Mouse (Mus musculus): Measurements from ENCODE around the gene Abcb1a. TPM values are rescaled to one million over a fixed set of nuclear protein-coding genes. Genes with fewer than 3 reads are reported as not detected.

Gene Abcb1a
- polyA plus RNA-seq (2012; rRNA removed), result 0.60 and 0.74 TPM in 2 replicates
- 0.50 and 0.53 TPM in 2 replicates for polyA plus RNA-seq (2014; fragmentation: Nextera tagmentation; extraction: Ambion mirVana)

- WGBS (ENCODE audit: insufficient replicate concordance), result 7% methylated on average over 37 of the region's 37 CpGs
- no peak within 1 kb of the TSS for H3K9ac ChIP-seq (replicated peaks)
- TF ChIP-seq CTCF (IDR thresholded peaks at IDR 0.05; ENCODE audit: low read depth) (no peak), EP300 (IDR thresholded peaks at IDR 0.05; ENCODE audit: low read depth) (no peak)
- no peaks in the 10 kb centered on the region for H3K36me3 ChIP-seq (replicated peaks; ENCODE audit: control insufficient read depth, insufficient read depth, low read depth)
- DNase-seq (ENCODE audit: low read depth in 3 of 3, low spot score in 3 of 3) (peak in 2 of 3 experiments; percentile 9 to 17), ATAC-seq (ENCODE audit: insufficient read depth) (peak; percentile 60)
- no peaks in the 10 kb centered on the region for H3K27me3 ChIP-seq (ENCODE audit: control insufficient read depth, insufficient read depth, low read length)
- H3K27ac ChIP-seq, result no peak within 1 kb of the TSS
- H3K4me2 ChIP-seq (ENCODE audit: low read depth), result peak within 1 kb of the TSS; percentile 50
- H3K9me3 ChIP-seq (ENCODE audit: control insufficient read depth, low read length), result no peaks in the 10 kb centered on the region
- H3K4me1 ChIP-seq (replicated peaks; ENCODE audit: control insufficient read depth in 2 of 2, insufficient read depth in 2 of 2, low read length in 1 of 2), result no peaks in the 10 kb centered on the region
- peak within 1 kb of the TSS; percentile 36 to 51 for H3K4me3 ChIP-seq (ENCODE audit: insufficient read depth in 1 of 2, low read depth in 2 of 2, low read length in 2 of 2)
Measured at GRCm38 (mm10) chr5:8659911-8660737, at the start of gene Abcb1a. Gene Abcb1a (plus strand): TSS chr5:8660077.

- peak overlapping the region; percentile 62 to 64 for H3K4me3 ChIP-seq (ENCODE audit: insufficient read depth in 1 of 2, low read depth in 2 of 2, low read length in 2 of 2)
- no peaks in the 10 kb centered on the region for H3K4me1 ChIP-seq (replicated peaks; ENCODE audit: control insufficient read depth in 2 of 2, insufficient read depth in 2 of 2, low read length in 1 of 2)
- WGBS (ENCODE audit: insufficient replicate concordance), result 0% methylated on average over 44 of the region's 49 CpGs
- H3K36me3 ChIP-seq (replicated peaks; ENCODE audit: control insufficient read depth, insufficient read depth, low read depth), result no peaks in the 10 kb centered on the region
- H3K27me3 ChIP-seq (ENCODE audit: control insufficient read depth, insufficient read depth, low read length), result peaks cover 20% of the 10 kb centered on the region
- H3K9me3 ChIP-seq (ENCODE audit: control insufficient read depth, low read length), result no peaks in the 10 kb centered on the region
- ATAC-seq (ENCODE audit: insufficient read depth) (peak; percentile 38), DNase-seq (ENCODE audit: low read depth in 3 of 3, low spot score in 3 of 3) (no peak)
- H3K4me2 ChIP-seq (ENCODE audit: low read depth), result peak overlapping the region; percentile 82
- H3K9ac ChIP-seq (replicated peaks), result 0 out of 2 replicates have a peak overlapping the region, but pooled peaks have one; percentile 9
- no peak overlapping the region for H3K27ac ChIP-seq
- no peak for TF ChIP-seq EP300 (IDR thresholded peaks at IDR 0.05; ENCODE audit: low read depth)
- TF ChIP-seq CTCF (IDR thresholded peaks at IDR 0.05; ENCODE audit: low read depth), result no peak
Measured at GRCm38 (mm10) chr5:8622071-8622595, 37.7 kb upstream of the Abcb1a start.

- WGBS (ENCODE audit: insufficient replicate concordance), result 1% methylated on average over 74 of the region's 74 CpGs
- TF ChIP-seq EP300 (IDR thresholded peaks at IDR 0.05; ENCODE audit: low read depth) (no peak), CTCF (IDR thresholded peaks at IDR 0.05; ENCODE audit: low read depth) (no peak)
- Histone ChIP-seq H3K9me3 (ENCODE audit: control insufficient read depth, low read length) (no peaks in the 10 kb centered on the region), H3K4me1 (replicated peaks; ENCODE audit: control insufficient read depth in 2 of 2, insufficient read depth in 2 of 2, low read length in 1 of 2) (no peaks in the 10 kb centered on the region), H3K4me2 (ENCODE audit: low read depth) (peak within 1 kb of the TSS; percentile 82), H3K27me3 (ENCODE audit: control insufficient read depth, insufficient read depth, low read length) (peaks cover 20% of the 10 kb centered on the region), H3K36me3 (replicated peaks; ENCODE audit: control insufficient read depth, insufficient read depth, low read depth) (no peaks in the 10 kb centered on the region), H3K9ac (replicated peaks) (0 out of 2 replicates have a peak within 1 kb of the TSS, but pooled peaks have one; percentile 9), H3K4me3 (ENCODE audit: insufficient read depth in 1 of 2, low read depth in 2 of 2, low read length in 2 of 2) (peak within 1 kb of the TSS; percentile 62 to 64), H3K27ac (no peak within 1 kb of the TSS)
- DNase-seq (ENCODE audit: low read depth in 3 of 3, low spot score in 3 of 3) (peak; percentile 39 to 47 (median 41)), ATAC-seq (ENCODE audit: insufficient read depth) (peak; percentile 90)
Measured at GRCm38 (mm10) chr5:8622596-8623231, 37.2 kb upstream of the Abcb1a start, which contains the start of gene Rundc3b. Gene Rundc3b (minus strand): TSS chr5:8622952.

- Histone ChIP-seq H3K4me3 (ENCODE audit: insufficient read depth in 1 of 2, low read depth in 2 of 2, low read length in 2 of 2) (no peak overlapping the region), H3K9me3 (ENCODE audit: control insufficient read depth, low read length) (no peaks in the 10 kb centered on the region), H3K27ac (no peak overlapping the region), H3K4me1 (replicated peaks; ENCODE audit: control insufficient read depth in 2 of 2, insufficient read depth in 2 of 2, low read length in 1 of 2) (no peaks in the 10 kb centered on the region), H3K36me3 (replicated peaks; ENCODE audit: control insufficient read depth, insufficient read depth, low read depth) (no peaks in the 10 kb centered on the region), H3K4me2 (ENCODE audit: low read depth) (no peak overlapping the region), H3K9ac (replicated peaks) (no peak overlapping the region), H3K27me3 (ENCODE audit: control insufficient read depth, insufficient read depth, low read length) (no peaks in the 10 kb centered on the region)
- ATAC-seq (ENCODE audit: insufficient read depth) (no peak), DNase-seq (ENCODE audit: low read depth in 3 of 3, low spot score in 3 of 3) (no peak)
- TF ChIP-seq CTCF (IDR thresholded peaks at IDR 0.05; ENCODE audit: low read depth) (no peak), EP300 (IDR thresholded peaks at IDR 0.05; ENCODE audit: low read depth) (no peak)
- 45% methylated on average over 3 of the region's 3 CpGs for WGBS (ENCODE audit: insufficient replicate concordance)
Measured at GRCm38 (mm10) chr5:8632901-8633300, 27.0 kb upstream of the Abcb1a start.
